Mouse (Mus musculus) neural tube, embryonic 14.5 days (tissue): ENCODE data around the gene Terb2. TPM values are rescaled to one million over a fixed set of nuclear protein-coding genes. Genes with fewer than 3 reads are reported as not detected.

Source experiments
- ATAC-seq: fragments of 200-750 bp; cut with Nextera tagmentation; 2 replicates; pipeline ENCODE4 v1.8.0; 2017; ENCODE audit warnings: low read depth, mild to moderate bottlenecking, moderate TSS enrichment, moderate library complexity
- H3K27ac ChIP-seq: fragments of 300-500 bp; sonication (generic); 2 replicates; pipeline ENCODE4 v1.5.1; 2014; ENCODE audit warnings: low read depth, mild to moderate bottlenecking, control low read depth, low read length, moderate library complexity, mixed read lengths
- H3K27me3 ChIP-seq: fragments of 300-500 bp; sonication (generic); 2 replicates; pipeline ENCODE4 v1.6.1; 2014; ENCODE audit warnings: low read length; ENCODE audit not compliant: control insufficient read depth, insufficient read depth
- H3K36me3 ChIP-seq: fragments of 300-500 bp; sonication (generic); 2 replicates; pipeline ENCODE4 v1.6.1; 2014; ENCODE audit warnings: low read length, mixed read lengths; ENCODE audit not compliant: control insufficient read depth, insufficient read depth
- H3K4me1 ChIP-seq: fragments of 300-500 bp; sonication (generic); 2 replicates; pipeline ENCODE4 v1.6.1; 2014; ENCODE audit warnings: low read length; ENCODE audit not compliant: control insufficient read depth, insufficient read depth
- H3K4me2 ChIP-seq: fragments of 300-500 bp; sonication (generic); 2 replicates; pipeline ENCODE4 v1.6.1; 2014; ENCODE audit warnings: mild to moderate bottlenecking, low read depth, low read length, control low read depth
- H3K4me3 ChIP-seq: fragments of 300-500 bp; sonication (generic); 2 replicates; pipeline ENCODE4 v1.5.1; 2014; ENCODE audit warnings: low read depth, low read length, control low read depth, mixed read lengths
- H3K9ac ChIP-seq: fragments of 300-500 bp; sonication (generic); replicated peaks from 2 replicates; pipeline ENCODE4 v1.6.1; 2014; ENCODE audit warnings: low read depth, mild to moderate bottlenecking, control low read depth, low read length, mixed read lengths
- H3K9me3 ChIP-seq: fragments of 300-500 bp; sonication (generic); 2 replicates; pipeline ENCODE4 v1.6.1; 2016; ENCODE audit warnings: low read length; ENCODE audit not compliant: control insufficient read depth
- WGBS: fragments of 180-500 bp; shearing (Covaris S2); extraction: QIAGEN DNeasy Blood & Tissue Kit; methylation state at CpG from one replicate; pipeline ENCODE4 v1.1.7; 2014; 5-methylcytosine and 5-hydroxymethylcytosine counted together
- polyA plus RNA-seq: library from polyadenylated mRNA; unstranded; fragments of >200 nt; fragmentation: Nextera tagmentation; extraction: Ambion mirVana; gene quantifications from 2 replicates; pipeline ENCODE4 v1.2.1, GENCODE M21; 2014

Gene Terb2
- polyA plus RNA-seq, 1 experiment from 2014 or later, result not detected

DNA sequence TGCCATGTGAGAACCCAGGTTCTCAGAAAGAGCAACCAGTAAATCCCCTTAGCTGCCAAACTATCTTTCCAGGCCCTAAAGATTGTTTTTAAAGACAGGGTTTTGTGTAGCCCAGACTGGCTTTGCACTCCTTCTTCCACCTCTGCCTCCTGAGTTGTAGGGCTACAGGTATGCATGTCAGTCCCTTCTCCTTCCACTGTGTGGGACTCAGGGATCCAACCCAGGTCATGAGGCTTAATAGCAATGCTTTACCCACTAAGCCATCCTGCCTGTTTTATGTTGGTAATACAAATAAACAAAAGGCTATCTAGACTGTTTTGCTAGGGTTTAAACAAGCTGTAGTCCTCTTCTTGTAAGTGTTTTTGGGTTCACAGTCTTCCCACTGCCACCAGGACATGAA is 28.5 kb upstream of the Terb2 start:
- Histone ChIP-seq H3K27me3 (no peaks in the 10 kb centered on the region), H3K9ac (no peak overlapping the region), H3K27ac (no peak overlapping the region), H3K4me1 (no peaks in the 10 kb centered on the region), H3K4me3 (no peak overlapping the region), H3K4me2 (no peak overlapping the region), H3K36me3 (no peaks in the 10 kb centered on the region), H3K9me3 (no peaks in the 10 kb centered on the region)
- ATAC-seq, result no peak

DNA sequence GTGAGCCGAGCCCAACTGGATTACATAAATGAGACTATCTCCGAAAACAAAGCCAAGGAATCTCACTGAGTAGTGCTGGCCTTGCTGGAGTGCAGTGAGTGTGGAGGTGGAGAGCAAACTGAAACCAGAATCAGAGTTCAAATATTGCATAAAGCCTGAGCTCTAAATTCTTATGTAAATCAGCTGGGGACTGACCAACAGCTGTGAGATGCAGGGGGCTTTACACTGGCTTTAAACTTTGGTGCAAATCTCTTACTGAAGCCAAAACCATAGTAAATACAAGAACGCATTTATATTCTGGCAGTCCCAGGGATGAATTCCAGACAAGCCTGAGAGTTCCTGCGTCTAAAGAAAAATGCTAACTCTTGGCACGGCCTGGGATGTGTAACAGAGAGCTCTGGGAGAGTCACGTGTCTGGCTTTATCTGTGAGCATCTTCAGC is 27.7 kb upstream of the Terb2 start:
- H3K27ac ChIP-seq, result no peak overlapping the region
- no peaks in the 10 kb centered on the region for H3K9me3 ChIP-seq
- no peak for ATAC-seq
- no peaks in the 10 kb centered on the region for H3K36me3 ChIP-seq
- WGBS, result 69% methylated on average over 6 of the region's 6 CpGs
- no peaks in the 10 kb centered on the region for H3K4me1 ChIP-seq
- no peaks in the 10 kb centered on the region for H3K27me3 ChIP-seq
- H3K4me2 ChIP-seq, result no peak overlapping the region
- no peak overlapping the region for H3K4me3 ChIP-seq
- no peak overlapping the region for H3K9ac ChIP-seq

DNA sequence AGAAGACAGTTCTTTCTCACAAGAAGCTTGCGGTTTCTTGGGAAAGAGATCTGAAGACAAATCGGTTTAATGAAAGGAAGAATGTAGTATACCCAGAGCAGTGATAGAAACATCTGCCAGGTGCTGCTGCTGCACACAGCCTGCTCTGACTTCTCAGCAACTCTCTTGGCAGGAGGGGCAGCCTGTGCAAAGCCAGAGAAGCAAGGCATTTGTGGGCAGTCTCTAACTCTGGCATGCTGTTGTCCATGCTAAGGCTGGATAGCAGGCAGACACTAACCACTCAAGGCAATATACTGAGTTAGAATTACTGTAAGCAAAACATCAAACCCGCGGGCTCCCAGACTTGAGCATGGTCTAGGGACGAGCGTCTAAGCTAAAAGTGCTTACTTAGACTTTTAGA is 26.4 kb upstream of the Terb2 start:
- no peaks in the 10 kb centered on the region for H3K9me3 ChIP-seq
- H3K4me1 ChIP-seq, result no peaks in the 10 kb centered on the region
- H3K4me3 ChIP-seq, result no peak overlapping the region
- ATAC-seq, result no peak
- no peak overlapping the region for H3K27ac ChIP-seq
- no peaks in the 10 kb centered on the region for H3K36me3 ChIP-seq
- no peak overlapping the region for H3K9ac ChIP-seq
- H3K27me3 ChIP-seq, result no peaks in the 10 kb centered on the region
- WGBS, result 90% methylated on average over 6 of the region's 6 CpGs
- no peak overlapping the region for H3K4me2 ChIP-seq

DNA sequence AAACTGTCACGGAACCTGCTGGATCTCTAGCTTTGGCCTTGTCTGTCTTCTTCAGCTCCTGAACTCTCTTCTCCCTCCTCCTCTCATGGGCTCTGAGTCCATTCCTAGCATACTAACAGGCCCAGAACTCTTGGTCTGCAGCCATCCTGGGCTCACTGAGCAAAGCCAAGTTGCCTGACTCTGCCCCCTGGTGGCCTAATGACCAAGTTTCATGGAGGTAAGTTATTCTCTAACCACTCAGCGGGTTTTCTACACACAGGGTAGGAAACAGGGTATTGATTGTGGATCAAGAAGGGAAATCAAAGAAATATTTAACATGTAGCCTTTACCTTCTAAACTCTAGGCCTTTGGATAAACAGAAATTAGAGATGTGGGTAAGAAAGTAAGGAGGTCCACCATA is 25.4 kb upstream of the Terb2 start, which contains the start of gene Trim69:
Gene Trim69, plus strand, starts transcription at position 21 of the 400 bp plus-strand sequence.
- ATAC-seq, result peak; percentile 46; the same call in 1 of the 2 replicates

DNA sequence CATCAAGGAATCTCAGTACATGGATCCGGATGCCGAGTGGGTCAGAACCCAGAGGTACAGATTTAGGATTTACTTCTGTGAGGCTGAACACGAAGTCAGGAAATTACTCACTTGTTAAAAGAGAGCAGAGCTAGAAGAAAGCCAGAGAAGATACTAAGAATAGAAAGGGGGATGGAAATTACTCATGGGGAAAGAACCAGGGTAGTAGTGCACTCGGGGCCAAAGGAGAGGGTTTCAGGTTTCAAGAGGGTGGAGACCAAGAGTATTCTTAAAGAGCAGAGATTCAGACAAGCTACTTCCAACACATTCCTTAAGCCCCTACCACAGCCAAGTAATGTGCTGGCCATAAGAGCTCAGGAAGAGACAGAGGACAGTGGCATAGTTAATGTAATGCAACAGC is 24.5 kb upstream of the Terb2 start:
- H3K4me2 ChIP-seq, result no peak overlapping the region
- H3K4me1 ChIP-seq, result no peaks in the 10 kb centered on the region
- H3K27ac ChIP-seq, result no peak overlapping the region
- H3K9ac ChIP-seq, result no peak overlapping the region
- no peak overlapping the region for H3K4me3 ChIP-seq
- H3K9me3 ChIP-seq, result no peaks in the 10 kb centered on the region
- H3K36me3 ChIP-seq, result no peaks in the 10 kb centered on the region
- H3K27me3 ChIP-seq, result no peaks in the 10 kb centered on the region
- 47% methylated on average over 4 of the region's 4 CpGs for WGBS
- no peak for ATAC-seq

More for the DNA sequence above, 25.4 kb upstream of the Terb2 start, which contains the start of gene Trim69:
- Histone ChIP-seq H3K4me3 (no peak within 1 kb of the TSS), H3K4me1 (no peaks in the 10 kb centered on the region), H3K27me3 (no peaks in the 10 kb centered on the region), H3K27ac (no peak within 1 kb of the TSS), H3K36me3 (no peaks in the 10 kb centered on the region), H3K4me2 (no peak within 1 kb of the TSS), H3K9ac (no peak within 1 kb of the TSS), H3K9me3 (no peaks in the 10 kb centered on the region)
- 44% methylated on average over 2 of the region's 2 CpGs for WGBS

DNA sequence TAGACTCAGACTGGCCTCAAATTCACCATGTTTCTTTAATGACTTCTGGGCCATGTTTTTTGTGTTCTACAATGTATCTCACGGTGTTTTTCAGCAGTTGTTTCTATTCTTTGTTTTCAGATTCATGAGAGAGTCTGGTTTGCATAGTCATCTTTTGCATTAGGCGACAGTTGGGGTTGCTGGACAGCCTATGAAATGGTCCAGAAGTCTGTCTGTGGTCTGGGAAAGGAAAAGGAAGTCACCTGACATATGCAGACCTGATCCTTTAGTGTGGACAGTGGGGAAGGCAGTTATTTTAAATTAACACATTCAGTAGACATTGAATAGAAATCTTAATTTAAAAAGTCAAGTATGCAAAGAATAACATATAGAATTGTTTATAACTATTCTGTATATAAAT is 23.5 kb upstream of the Terb2 start:
- Histone ChIP-seq H3K4me2 (no peak overlapping the region), H3K4me3 (no peak overlapping the region), H3K27me3 (no peaks in the 10 kb centered on the region), H3K4me1 (no peaks in the 10 kb centered on the region), H3K27ac (no peak overlapping the region), H3K36me3 (no peaks in the 10 kb centered on the region), H3K9ac (no peak overlapping the region), H3K9me3 (no peaks in the 10 kb centered on the region)
- 82% methylated on average over 2 of the region's 2 CpGs for WGBS
- no peak for ATAC-seq

DNA sequence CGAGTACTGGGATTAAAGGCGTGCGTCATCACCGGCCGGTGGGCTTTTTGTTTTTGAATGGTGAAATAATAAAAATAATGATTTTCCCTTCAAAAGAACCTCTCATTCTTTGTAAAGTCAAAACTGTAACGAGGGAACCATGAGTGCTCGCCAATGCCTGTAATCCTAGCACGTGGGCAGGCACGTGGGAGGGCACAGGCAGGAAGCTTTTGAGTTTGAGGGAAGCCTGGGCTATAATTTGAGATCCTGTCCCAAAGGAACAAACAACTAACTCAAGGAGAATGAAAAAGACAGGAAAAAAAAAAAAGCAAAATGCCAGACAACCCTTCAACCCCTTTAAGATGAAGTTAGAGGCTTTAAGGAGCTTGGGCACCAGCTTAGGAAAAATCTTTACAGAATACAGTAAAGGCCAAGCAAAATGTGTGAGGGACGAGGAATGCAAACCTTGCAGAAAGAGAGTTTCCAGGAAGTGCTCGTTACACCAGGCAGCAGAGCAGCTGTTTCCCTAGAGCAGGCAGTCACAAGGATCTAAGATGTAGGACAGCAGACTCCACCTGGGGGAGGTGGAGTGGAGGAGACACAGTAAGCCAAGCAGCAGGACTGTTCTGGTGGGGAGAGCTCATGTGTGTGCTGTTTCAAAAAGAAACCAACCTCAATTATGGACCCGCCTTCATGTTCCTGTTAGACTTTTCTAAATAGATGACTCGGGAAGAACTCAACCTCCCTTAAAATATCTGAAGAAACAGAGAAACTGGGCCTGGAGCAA is 22.5 kb upstream of the Terb2 start:
- Histone ChIP-seq H3K9ac (no peak overlapping the region), H3K27ac (no peak overlapping the region), H3K27me3 (no peaks in the 10 kb centered on the region), H3K4me1 (no peaks in the 10 kb centered on the region), H3K9me3 (no peaks in the 10 kb centered on the region), H3K36me3 (no peaks in the 10 kb centered on the region), H3K4me2 (no peak overlapping the region), H3K4me3 (no peak overlapping the region)
- 87% methylated on average over 13 of the region's 13 CpGs for WGBS
- ATAC-seq, result no peak

DNA sequence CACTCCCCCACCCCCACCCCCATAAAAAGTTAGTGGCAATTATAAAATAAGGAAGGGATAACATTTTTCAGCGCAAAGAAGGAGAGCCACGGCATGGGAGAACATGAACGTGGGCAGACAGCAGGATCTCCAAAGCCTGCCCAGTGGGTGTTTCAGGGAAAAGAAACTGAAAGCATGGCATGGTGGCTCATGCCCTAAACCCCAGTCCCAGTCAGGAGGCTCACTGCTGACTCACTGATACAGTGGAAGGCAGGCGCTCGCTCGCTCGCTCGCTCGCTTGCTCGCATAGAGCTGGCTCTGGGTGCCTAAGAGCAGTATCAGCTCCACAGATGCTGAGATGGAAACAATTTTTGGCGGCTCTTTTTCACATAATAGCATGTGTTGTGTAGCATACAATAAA is 21.8 kb upstream of the Terb2 start:
- Histone ChIP-seq H3K27ac (no peak overlapping the region), H3K4me1 (no peaks in the 10 kb centered on the region), H3K4me2 (no peak overlapping the region), H3K4me3 (no peak overlapping the region), H3K9ac (no peak overlapping the region), H3K9me3 (no peaks in the 10 kb centered on the region), H3K27me3 (no peaks in the 10 kb centered on the region), H3K36me3 (no peaks in the 10 kb centered on the region)
- ATAC-seq, result no peak
- 85% methylated on average over 11 of the region's 11 CpGs for WGBS

DNA sequence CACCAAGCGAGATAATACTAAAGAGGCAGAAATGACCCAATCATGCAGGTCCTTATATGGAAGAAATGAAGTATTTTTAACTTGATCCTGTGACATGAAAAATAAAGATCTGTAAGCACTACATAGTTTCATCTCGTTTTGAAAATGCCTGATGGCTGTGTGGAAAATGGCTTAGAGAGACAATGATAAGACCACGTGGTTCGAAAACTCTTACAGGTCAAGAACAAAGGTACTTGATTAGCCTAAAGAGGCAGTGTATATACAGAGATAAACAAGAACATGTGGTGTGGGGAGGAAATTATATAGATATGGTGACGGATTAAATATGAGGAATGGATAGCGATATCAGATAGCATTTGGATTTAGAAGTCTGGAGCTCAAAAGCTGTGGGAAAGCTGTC is 14.8 kb upstream of the Terb2 start:
- 92% methylated on average over 6 of the region's 6 CpGs for WGBS
- Histone ChIP-seq H3K36me3 (no peaks in the 10 kb centered on the region), H3K4me1 (no peaks in the 10 kb centered on the region), H3K9me3 (no peaks in the 10 kb centered on the region), H3K27me3 (no peaks in the 10 kb centered on the region), H3K9ac (no peak overlapping the region), H3K4me2 (no peak overlapping the region), H3K4me3 (no peak overlapping the region), H3K27ac (no peak overlapping the region)
- ATAC-seq, result no peak
